Mouse (Mus musculus) spleen, embryonic (tissue): ENCODE measurements around the gene Meig1.

Source experiments
- CTCF ChIA-PET: fragments of 350-600 bp; sonication (Branson Sonifier 250); formaldehyde crosslinking; loops from one replicate; lab custom pipeline; 2022; lab: Charles Lee

The Meig1 gene

DNA sequence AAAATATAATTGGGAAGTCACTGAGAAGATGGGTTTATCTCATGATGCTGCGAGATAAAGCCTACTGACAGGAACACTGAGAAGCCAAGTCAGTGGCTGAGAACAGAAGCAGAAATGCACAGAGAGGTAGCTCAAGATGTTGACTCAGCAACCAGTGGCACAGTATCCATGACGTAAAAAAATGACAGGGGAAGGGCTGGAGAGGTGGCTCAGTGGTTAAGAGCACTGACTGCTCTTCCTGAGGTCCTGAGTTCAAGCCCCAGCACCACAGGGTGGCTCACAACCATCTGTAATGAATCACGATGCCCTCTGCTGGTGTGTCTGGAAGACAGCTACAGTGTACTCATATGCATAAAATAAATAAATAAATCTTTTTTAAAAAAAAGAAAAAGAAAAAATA, 61.4 kb downstream of the Meig1 start:
- CTCF ChIA-PET: no interaction called here
